Mouse (Mus musculus) kidney, postnatal 0 days (tissue): ENCODE measurements around the gene Ptpn18. TPM values are rescaled to one million over a fixed set of nuclear protein-coding genes. Genes with fewer than 3 reads are reported as not detected.
A peak's percentile ranks its signal among the peaks of the same experiment; 100 is the strongest.
"Not testable (repeated sequence)": the region's sequence is repeated elsewhere in the genome, so short reads cannot be mapped to it uniquely, and the experiment has no call there.

ENCODE experiments used
- ATAC-seq: fragments of 200-750 bp; cut with Nextera tagmentation; replicated peaks from 2 replicates; pipeline ENCODE4 v1.8.0; 2017; ENCODE audit warnings: low read depth, moderate number of reproducible peaks, moderate TSS enrichment, moderate library complexity; ENCODE audit not compliant: low FRiP score
- DNase-seq: peaks from one replicate; pipeline ENCODE4 v3.0.0-alpha.2; 2016; ENCODE audit warnings: low spot score
- H3K27ac ChIP-seq: fragments of 300-500 bp; sonication (generic); 2 replicates; pipeline ENCODE4 v1.5.1; 2014; ENCODE audit warnings: mild to moderate bottlenecking
- H3K27me3 ChIP-seq: fragments of 300-500 bp; sonication (generic); 2 replicates; pipeline ENCODE4 v1.6.1; 2014; ENCODE audit warnings: low read length, mixed read lengths; ENCODE audit not compliant: insufficient read depth
- H3K36me3 ChIP-seq: fragments of 300-500 bp; sonication (generic); 2 replicates; pipeline ENCODE4 v1.6.1; 2014; ENCODE audit warnings: low read length, mixed read lengths; ENCODE audit not compliant: insufficient read depth
- H3K4me1 ChIP-seq: fragments of 300-500 bp; sonication (generic); replicated peaks from 2 replicates; pipeline ENCODE4 v1.6.1; 2014; ENCODE audit warnings: antibody characterized with exemption, low read length, mixed read lengths; ENCODE audit not compliant: insufficient read depth
- H3K4me2 ChIP-seq: fragments of 300-500 bp; sonication (generic); 2 replicates; pipeline ENCODE4 v1.6.1; 2014; ENCODE audit warnings: mild to moderate bottlenecking, low read length, moderate library complexity, mixed read lengths
- H3K4me3 ChIP-seq: fragments of 300-500 bp; sonication (generic); replicated peaks from 2 replicates; pipeline ENCODE4 v1.5.1; 2014; ENCODE audit warnings: low read depth, low read length
- H3K9ac ChIP-seq: fragments of 300-500 bp; sonication (generic); 2 replicates; pipeline ENCODE4 v1.6.1; 2014; ENCODE audit warnings: low read depth, low read length
- H3K9me3 ChIP-seq: fragments of 300-500 bp; sonication (generic); replicated peaks from 2 replicates; pipeline ENCODE4 v1.6.1; 2016; ENCODE audit warnings: low read length, inconsistent platforms, mixed read lengths
- CTCF ChIP-seq: IDR thresholded peaks from 2 replicates; pipeline ENCODE4 v1.5.1; 2016; ENCODE audit warnings: antibody characterized with exemption, low read depth, mild to moderate bottlenecking, moderate library complexity
- WGBS: fragments of 180-500 bp; shearing (Covaris S2); extraction: QIAGEN DNeasy Blood & Tissue Kit; methylation state at CpG from one replicate; pipeline ENCODE4 v1.1.7; 2014; 5-methylcytosine and 5-hydroxymethylcytosine counted together
- polyA plus RNA-seq: library from polyadenylated mRNA; unstranded; fragments of >200 nt; fragmentation: Nextera tagmentation; extraction: Ambion mirVana; gene quantifications from 2 replicates; pipeline ENCODE4 v1.2.1, GENCODE M21; 2015

Gene Ptpn18
- polyA plus RNA-seq, 1 experiment from 2014 or later: 33.9 TPM

GRCm38 (mm10) chr1:34505970-34506551, 46.5 kb downstream of the Ptpn18 start:
- Histone ChIP-seq H3K27me3 (no peaks in the 10 kb centered on the region), H3K4me2 (no peak overlapping the region), H3K4me3 (no peak overlapping the region), H3K9me3 (no peaks in the 10 kb centered on the region), H3K27ac (no peak overlapping the region), H3K36me3 (no peaks in the 10 kb centered on the region), H3K9ac (no peak overlapping the region), H3K4me1 (no peaks in the 10 kb centered on the region)
- no peak for ATAC-seq
- TF ChIP-seq CTCF: no peak
- no peak for DNase-seq
- WGBS: 77% methylated on average over 4 of the region's 4 CpGs

DNA sequence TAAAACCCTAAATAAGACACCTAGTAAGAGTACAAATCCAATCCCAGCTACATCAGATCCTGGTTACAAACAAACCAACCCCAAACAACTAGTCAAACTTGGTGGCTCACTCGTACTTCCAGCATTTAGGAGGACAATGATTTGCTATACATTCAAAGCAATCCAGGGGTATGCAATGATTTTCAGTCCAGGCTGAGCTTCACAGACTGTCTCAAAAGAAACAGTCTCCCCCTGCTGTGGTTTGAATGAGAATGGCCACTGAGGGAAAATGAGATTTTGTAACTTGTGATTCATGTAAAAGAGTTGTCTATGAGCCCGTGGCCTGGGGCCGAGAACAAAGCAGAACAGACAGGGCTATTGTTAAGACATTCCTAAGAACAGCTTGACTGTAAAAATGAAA, 48.4 kb downstream of the Ptpn18 start:
- DNase-seq (no peak), ATAC-seq (no peak)
- Histone ChIP-seq H3K4me2 (no peak overlapping the region), H3K4me1 (no peaks in the 10 kb centered on the region), H3K9me3 (no peaks in the 10 kb centered on the region), H3K36me3 (no peaks in the 10 kb centered on the region), H3K4me3 (no peak overlapping the region), H3K27ac (no peak overlapping the region), H3K27me3 (no peaks in the 10 kb centered on the region), H3K9ac (no peak overlapping the region)
- no peak for TF ChIP-seq CTCF
- WGBS: 88% methylated on average over 3 of the region's 3 CpGs

GRCm38 (mm10) chr1:34510575-34510981, 51.0 kb downstream of the Ptpn18 start:
- Histone ChIP-seq H3K36me3 (no peaks in the 10 kb centered on the region), H3K27ac (no peak overlapping the region), H3K27me3 (no peaks in the 10 kb centered on the region), H3K4me1 (no peaks in the 10 kb centered on the region), H3K9me3 (no peaks in the 10 kb centered on the region), H3K4me3 (no peak overlapping the region), H3K9ac (no peak overlapping the region), H3K4me2 (peak overlapping the region; percentile 37)
- DNase-seq (peak; percentile 3), ATAC-seq (0 out of 2 replicates have a peak, but pooled peaks have one; percentile 42)
- TF ChIP-seq CTCF: no peak
- 3% methylated on average over 7 of the region's 7 CpGs for WGBS

GRCm38 (mm10) chr1:34511027-34511426, 51.5 kb downstream of the Ptpn18 start:
- TF ChIP-seq CTCF: peak; percentile 64
- Histone ChIP-seq H3K4me3 (no peak overlapping the region), H3K27me3 (no peaks in the 10 kb centered on the region), H3K4me1 (no peaks in the 10 kb centered on the region), H3K9ac (no peak overlapping the region), H3K9me3 (no peaks in the 10 kb centered on the region), H3K36me3 (no peaks in the 10 kb centered on the region), H3K27ac (no peak overlapping the region), H3K4me2 (no peak overlapping the region)
- WGBS: 11% methylated on average over 3 of the region's 3 CpGs
- ATAC-seq (peak; percentile 62), DNase-seq (peak; percentile 48)

GRCm38 (mm10) chr1:34513068-34513467, 53.5 kb downstream of the Ptpn18 start:
- Histone ChIP-seq H3K9me3 (no peaks in the 10 kb centered on the region), H3K4me3 (no peak overlapping the region), H3K27me3 (no peaks in the 10 kb centered on the region), H3K4me2 (no peak overlapping the region), H3K27ac (no peak overlapping the region), H3K4me1 (no peaks in the 10 kb centered on the region), H3K36me3 (no peaks in the 10 kb centered on the region), H3K9ac (no peak overlapping the region)
- DNase-seq (no peak), ATAC-seq (no peak)
- 86% methylated on average over 4 of the region's 4 CpGs for WGBS
- TF ChIP-seq CTCF: no peak

DNA sequence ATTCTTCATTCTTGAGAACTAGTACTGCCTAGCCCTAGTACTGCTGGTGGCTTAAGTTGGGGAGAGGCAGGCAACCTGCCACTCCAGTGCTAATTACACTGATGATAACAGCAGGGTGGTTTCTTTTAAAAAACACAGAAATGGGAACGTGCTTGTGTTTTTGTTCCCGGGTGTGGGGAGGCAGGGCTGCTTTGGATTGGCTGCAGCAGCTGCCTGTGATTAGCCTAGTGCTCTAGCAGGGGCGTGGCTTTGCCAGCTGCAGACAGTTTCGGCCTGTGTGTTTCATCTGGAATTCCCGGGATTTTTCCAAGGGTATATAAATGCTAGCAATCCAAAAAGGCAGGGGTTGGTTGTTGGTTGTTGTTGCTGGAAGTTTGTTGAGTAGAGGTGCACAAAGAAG, 57.0 kb downstream of the Ptpn18 start:
- Histone ChIP-seq H3K9ac (no peak overlapping the region), H3K27ac (no peak overlapping the region), H3K4me2 (no peak overlapping the region), H3K36me3 (no peaks in the 10 kb centered on the region), H3K27me3 (no peaks in the 10 kb centered on the region), H3K4me3 (no peak overlapping the region), H3K4me1 (no peaks in the 10 kb centered on the region), H3K9me3 (no peaks in the 10 kb centered on the region)
- no peak for TF ChIP-seq CTCF
- DNase-seq: no peak
- ATAC-seq: no peak
- WGBS: 28% methylated on average over 5 of the region's 5 CpGs

DNA sequence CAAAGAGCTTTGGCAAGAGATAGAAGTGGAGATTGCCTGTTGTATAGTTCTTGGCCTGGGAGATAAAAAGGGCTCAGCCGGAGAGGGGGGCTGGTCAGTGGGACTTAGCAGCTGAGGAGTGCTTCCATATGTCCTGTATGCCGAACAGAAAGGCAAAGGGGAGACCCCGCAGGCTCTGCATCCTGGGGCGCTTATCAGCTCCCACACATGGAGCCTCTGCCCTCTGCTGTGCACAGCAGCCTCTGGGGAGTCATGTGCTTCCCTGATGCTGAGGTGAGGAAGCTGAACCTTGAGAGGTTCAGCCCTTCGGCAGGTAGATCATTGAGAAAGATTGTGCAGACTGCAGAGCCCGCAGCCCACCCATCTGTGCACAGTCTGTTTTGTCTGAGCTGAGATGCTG, 57.7 kb downstream of the Ptpn18 start:
- not testable (repeated sequence) for ATAC-seq
- WGBS: 47% methylated on average over 6 of the region's 6 CpGs

DNA sequence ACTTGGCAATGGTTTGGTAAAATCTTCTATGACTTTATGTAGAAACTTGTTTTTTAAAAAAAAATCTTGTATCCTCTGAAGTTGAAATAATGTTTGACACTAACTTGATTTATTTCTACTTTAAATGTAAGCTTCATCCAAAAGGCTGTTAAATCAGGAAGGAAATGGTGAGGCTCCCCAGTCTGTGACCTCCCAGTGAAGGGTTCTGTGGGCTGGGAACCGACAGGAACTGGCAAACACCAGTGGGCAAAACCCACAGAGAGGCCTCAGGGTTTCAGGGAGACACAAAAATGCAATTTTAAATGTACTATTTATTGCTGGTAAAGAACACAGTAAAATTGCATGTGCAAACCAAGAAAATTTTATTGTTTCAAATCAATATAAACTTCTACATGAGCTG, 58.2 kb downstream of the Ptpn18 start:
- ATAC-seq, H3K9me3 ChIP-seq, H3K9ac ChIP-seq, H3K4me1 ChIP-seq, H3K4me2 ChIP-seq, DNase-seq, H3K4me3 ChIP-seq, H3K27me3 ChIP-seq, H3K27ac ChIP-seq, H3K36me3 ChIP-seq: not testable (repeated sequence)
- 38% methylated on average over 1 of the region's 1 CpGs for WGBS

More for the DNA sequence above, 57.7 kb downstream of the Ptpn18 start:
- H3K4me1 ChIP-seq, H3K9me3 ChIP-seq, H3K27me3 ChIP-seq, H3K27ac ChIP-seq, H3K4me2 ChIP-seq, H3K9ac ChIP-seq, H3K36me3 ChIP-seq, DNase-seq, H3K4me3 ChIP-seq: not testable (repeated sequence)
